Mouse (Mus musculus) embryonic fibroblast, embryonic 13.5 days (primary cell): ENCODE data around the gene Cops3. TPM values are rescaled to one million over a fixed set of nuclear protein-coding genes. Genes with fewer than 3 reads are reported as not detected.

Experiments
- H3K27ac ChIP-seq: 2 replicates; pipeline ENCODE4 v1.5.1; 2012; ENCODE audit warnings: low read length, control low read depth, inconsistent platforms; ENCODE audit not compliant: insufficient read depth
- H3K4me1 ChIP-seq: 2 replicates; pipeline ENCODE4 v1.6.1; 2011; ENCODE audit warnings: low read length; ENCODE audit not compliant: control insufficient read depth, insufficient read depth
- H3K4me3 ChIP-seq: 2 replicates; pipeline ENCODE4 v1.5.1; 2011; ENCODE audit warnings: mild to moderate bottlenecking, control low read depth, low read length; ENCODE audit not compliant: insufficient read depth
- CTCF ChIP-seq: IDR thresholded peaks from 2 replicates; pipeline ENCODE4 v1.5.1; 2011; ENCODE audit warnings: mild to moderate bottlenecking, control low read depth, low read length, moderate library complexity, borderline replicate concordance; ENCODE audit not compliant: insufficient read depth
- POLR2A ChIP-seq: IDR thresholded peaks from 2 replicates; pipeline ENCODE4 v1.6.1; 2011; ENCODE audit warnings: low read depth, mild to moderate bottlenecking, control low read depth, low read length, moderate library complexity
- polyA plus RNA-seq: library from polyadenylated mRNA; stranded (reverse); fragments of >200 nt; gene quantifications from 2 replicates; pipeline ENCODE4 v1.2.4, GENCODE M21; 2011; ENCODE audit warnings: low read depth; ENCODE audit not compliant: missing spikeins, insufficient read length

Gene Cops3
- polyA plus RNA-seq, 1 experiment, result 141 TPM

DNA sequence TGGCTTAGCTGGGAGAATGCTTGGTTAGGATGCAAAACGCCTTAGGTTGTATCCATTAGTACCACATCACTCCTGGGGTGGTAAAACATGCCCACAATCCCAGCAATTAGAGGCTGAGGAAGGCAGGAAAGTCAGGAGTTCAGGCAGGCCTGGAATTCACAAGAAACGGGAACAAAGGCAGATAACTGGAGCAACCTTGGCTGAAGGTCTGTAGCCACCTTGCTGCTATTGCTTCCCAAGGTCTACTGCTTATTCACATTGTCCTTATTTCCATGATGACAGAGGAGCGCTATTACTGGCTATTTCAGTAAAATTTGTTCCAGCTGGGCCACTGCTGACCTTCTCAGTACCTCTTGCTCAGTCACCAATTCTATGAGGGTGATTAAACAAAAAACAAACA lies 26.4 kb downstream of the Cops3 start:
- H3K4me3 ChIP-seq, result no peak overlapping the region
- TF ChIP-seq POLR2A (no peak), CTCF (no peak)
- H3K4me1 ChIP-seq, result 0 out of 2 replicates have a peak, but pooled peaks cover 10% of the 10 kb centered on the region
- no peak overlapping the region for H3K27ac ChIP-seq

DNA sequence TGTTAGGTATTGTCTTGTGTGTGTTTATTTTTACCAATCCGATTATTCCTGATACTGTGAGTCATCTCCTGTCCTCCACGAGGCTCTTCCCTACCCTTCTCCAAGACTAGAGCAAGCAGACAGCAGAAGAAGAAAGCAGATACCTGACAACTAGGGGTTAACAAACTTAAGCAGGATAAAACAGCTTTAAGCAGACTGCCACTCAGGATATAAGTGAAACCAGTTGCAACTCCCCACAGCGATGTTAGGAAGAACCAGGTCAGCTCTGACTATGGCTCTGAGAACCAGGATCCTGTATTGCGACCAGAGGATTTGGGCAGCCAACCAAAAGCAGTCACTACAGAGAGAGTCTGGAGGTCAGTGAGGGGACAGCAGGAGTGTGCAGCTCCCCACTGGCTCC lies 28.4 kb downstream of the Cops3 start:
- Histone ChIP-seq H3K27ac (peak overlapping the region; percentile 9; the same call in 1 of the 2 replicates), H3K4me1 (0 out of 2 replicates have a peak, but pooled peaks cover 10% of the 10 kb centered on the region), H3K4me3 (0 out of 2 replicates have a peak overlapping the region, but pooled peaks have one; percentile 2)

DNA sequence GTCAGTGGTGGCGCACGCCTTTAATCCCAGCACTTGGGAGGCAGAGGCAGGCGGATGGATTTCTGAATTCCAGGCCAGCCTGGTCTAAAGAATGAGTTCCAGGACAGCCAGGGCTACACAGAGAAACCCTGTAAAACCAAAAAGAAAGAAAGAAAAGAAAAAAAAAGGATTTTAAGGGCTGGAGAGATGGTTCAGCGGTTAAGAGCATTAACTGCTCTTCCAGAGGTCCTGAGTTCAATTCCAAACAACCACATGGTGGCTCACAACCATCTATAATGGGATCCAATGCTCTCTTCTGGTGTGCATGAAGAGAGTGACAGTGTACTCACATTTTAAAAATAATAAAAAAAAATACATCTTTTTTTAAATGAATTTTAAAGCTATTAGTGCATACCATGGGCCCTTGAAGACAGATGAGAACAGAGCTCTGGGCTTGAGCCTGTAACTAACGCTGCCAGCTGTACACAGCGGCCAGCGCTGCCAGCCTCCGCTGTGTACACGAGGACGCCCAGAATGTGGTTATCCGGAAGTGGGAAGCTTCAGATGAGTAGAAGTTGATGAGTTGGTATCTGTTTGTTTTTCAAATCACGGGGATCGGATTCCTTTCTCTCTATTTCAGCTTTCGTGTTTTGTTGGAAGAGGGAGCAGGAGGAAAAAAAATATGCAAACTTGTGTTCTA lies 29.0 kb downstream of the Cops3 start:
- TF ChIP-seq CTCF (no peak), POLR2A (no peak)
- Histone ChIP-seq H3K4me3 (peak overlapping the region; percentile 91), H3K4me1 (0 out of 2 replicates have a peak, but pooled peaks cover 10% of the 10 kb centered on the region), H3K27ac (peak overlapping the region; percentile 98)

More for the DNA sequence above, 28.4 kb downstream of the Cops3 start:
- no peak for TF ChIP-seq CTCF
- TF ChIP-seq POLR2A, result no peak

DNA sequence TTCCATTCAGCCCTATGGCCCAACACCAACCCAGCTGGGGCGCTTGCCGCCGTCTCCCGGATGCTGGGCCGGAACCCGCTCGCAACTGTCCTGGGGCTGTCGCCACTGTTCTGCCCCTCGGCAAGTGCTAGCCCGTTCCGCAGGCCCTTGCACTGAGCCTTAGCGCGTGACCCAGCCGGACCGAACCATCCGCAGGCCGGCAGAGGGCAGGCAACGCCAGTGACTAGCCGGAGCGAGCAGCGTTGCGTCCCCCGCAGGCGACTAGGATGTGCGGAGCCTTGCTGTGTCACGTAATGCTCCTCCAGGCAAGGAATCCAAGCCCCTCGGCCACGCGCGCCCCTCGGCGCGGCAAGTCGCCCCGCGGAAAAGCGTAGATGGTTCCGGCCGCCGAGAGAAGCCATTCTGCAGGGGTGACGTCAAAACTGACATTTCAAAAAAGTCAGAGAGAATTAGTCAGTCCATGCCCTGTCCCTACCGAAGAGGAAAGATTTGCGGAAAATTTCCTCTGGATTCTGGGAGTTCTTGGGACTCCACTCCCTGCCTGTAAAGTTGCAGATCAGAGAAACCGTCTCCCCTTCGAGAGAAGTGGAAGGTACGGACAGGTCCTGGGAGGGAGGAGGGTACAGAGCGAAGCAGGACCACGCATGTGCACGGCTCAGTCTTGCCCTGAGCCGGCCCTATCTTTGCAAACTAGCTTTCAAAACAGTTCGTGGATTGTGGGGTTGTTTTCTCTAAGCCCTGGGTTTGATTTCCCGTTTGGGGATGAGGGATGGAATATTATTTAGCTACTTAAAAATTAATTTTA lies 29.8 kb downstream of the Cops3 start, which contains the start of gene Flcn:
Gene Flcn, minus strand, starts transcription at position 347 of the 805 bp plus-strand sequence.
- peak within 1 kb of the TSS; percentile 98 for H3K27ac ChIP-seq
- H3K4me1 ChIP-seq, result 0 out of 2 replicates have a peak, but pooled peaks cover 10% of the 10 kb centered on the region
- TF ChIP-seq POLR2A (peak; percentile 97), CTCF (peak; percentile 26; the same call in 1 of the 2 replicates)
- H3K4me3 ChIP-seq, result peak within 1 kb of the TSS; percentile 91

DNA sequence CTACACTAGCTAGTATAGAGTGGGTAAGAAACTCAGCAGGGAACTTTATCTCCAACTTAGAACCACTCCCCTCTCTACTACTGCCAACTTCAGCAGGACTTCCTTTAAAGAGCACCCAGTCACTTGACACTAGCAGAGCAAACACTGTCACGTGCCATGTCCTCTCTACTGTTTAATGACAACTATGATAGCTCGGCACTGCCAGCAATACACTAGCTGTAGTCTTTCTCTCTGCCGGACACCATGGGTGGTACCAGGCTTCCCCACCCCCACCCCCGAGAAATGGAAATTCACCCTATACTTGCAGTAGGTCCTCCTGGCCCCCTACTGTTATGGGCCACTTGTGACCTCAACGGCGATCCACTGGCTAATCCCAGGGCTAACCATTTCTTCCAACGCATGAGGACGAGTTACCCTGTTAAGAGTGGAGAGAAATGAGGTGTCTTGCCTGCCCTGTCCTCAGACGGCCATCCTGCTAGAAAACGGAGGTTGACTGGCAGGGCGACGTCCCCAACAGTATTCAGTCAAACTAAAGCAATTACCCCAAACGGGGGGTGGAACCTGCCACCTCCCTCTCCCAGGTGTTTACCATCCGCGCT lies 30.5 kb downstream of the Cops3 start:
- Histone ChIP-seq H3K27ac (peak overlapping the region; percentile 98), H3K4me3 (peak overlapping the region; percentile 91), H3K4me1 (0 out of 2 replicates have a peak, but pooled peaks cover 10% of the 10 kb centered on the region)
- TF ChIP-seq CTCF, result no peak
- no peak for TF ChIP-seq POLR2A

DNA sequence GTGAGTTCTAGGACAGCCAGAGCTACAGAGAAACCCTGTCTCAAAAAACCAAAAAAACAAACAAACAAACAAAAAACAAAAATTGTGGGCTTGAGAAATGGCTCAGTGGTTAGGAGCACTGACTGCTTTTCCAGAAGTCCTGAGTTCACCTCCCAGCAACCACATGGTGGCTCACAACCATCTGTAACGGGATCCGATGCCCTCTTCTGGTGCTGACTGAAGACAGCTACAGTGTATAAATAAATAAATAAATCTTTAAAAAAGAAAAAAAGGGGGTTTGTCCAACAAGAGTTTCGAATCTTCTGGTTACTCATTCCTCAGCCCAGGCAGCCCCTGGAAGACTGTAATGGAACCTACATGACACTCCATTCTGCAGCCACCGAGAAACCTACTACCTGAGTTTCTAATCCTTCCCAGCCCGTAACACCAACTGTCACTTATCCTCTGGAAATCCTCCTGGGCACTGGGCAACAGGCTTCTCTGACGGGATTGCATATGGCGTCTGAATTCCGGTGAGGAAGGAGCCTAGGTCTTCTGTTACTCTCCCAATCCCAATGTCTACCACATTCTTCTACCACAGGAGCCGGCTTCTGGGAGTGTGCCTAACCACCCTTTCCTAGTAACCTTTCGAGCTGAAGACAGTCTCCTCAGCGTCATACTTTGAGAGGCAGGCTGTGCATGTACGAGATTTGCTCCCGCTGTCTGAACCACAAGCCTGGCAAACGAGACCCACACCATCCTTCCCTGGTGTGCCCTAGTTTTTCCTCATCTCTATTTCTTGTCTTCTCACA lies 31.3 kb downstream of the Cops3 start:
- Histone ChIP-seq H3K4me1 (0 out of 2 replicates have a peak, but pooled peaks cover 10% of the 10 kb centered on the region), H3K27ac (no peak overlapping the region), H3K4me3 (peak overlapping the region; percentile 91)
- TF ChIP-seq POLR2A (no peak), CTCF (no peak)

DNA sequence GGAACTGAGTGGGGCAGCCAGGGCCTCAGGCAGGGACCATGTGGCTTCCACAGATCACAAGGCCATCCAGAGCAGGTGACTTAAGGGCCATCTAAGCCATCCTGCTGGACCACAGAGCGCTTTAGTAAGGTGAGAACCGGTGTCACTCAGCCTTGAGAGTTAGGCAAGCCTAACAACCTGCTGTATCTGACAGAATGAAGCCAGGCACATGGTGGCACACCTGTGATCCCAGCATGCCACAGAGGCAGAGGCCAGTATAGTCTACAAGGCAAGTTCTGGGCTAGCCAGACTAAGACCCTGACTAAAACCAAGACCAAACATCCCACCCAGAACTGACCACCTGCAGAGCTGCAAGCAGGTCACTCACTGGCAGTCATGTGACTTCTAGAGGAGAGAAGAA lies 34.0 kb downstream of the Cops3 start:
- TF ChIP-seq CTCF, result no peak
- no peak for TF ChIP-seq POLR2A
- 0 out of 2 replicates have a peak, but pooled peaks cover 5% of the 10 kb centered on the region for H3K4me1 ChIP-seq
- H3K27ac ChIP-seq, result no peak overlapping the region
- no peak overlapping the region for H3K4me3 ChIP-seq

DNA sequence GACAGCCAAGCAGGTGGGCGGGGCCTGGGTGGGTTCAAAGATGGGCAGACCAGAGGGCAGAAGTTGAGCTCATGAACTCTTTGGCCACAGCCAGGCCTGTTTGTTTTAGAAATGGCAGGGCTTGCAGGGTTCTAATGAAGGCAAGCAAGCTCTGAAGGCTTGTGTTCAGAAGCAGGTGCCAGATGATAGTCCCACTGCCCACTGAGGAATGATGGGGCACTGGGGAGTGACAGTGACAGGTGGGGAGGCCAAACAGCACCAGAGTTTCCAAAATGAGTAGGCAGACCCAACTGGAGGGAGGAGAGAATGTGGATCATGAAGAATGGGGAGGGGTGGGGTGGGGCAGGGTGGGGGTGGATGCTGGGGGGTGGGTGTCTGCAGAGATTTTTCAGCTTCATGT lies 34.4 kb downstream of the Cops3 start:
- 0 out of 2 replicates have a peak, but pooled peaks cover 5% of the 10 kb centered on the region for H3K4me1 ChIP-seq
- no peak overlapping the region for H3K4me3 ChIP-seq
- H3K27ac ChIP-seq, result no peak overlapping the region
- no peak for TF ChIP-seq POLR2A
- no peak for TF ChIP-seq CTCF

DNA sequence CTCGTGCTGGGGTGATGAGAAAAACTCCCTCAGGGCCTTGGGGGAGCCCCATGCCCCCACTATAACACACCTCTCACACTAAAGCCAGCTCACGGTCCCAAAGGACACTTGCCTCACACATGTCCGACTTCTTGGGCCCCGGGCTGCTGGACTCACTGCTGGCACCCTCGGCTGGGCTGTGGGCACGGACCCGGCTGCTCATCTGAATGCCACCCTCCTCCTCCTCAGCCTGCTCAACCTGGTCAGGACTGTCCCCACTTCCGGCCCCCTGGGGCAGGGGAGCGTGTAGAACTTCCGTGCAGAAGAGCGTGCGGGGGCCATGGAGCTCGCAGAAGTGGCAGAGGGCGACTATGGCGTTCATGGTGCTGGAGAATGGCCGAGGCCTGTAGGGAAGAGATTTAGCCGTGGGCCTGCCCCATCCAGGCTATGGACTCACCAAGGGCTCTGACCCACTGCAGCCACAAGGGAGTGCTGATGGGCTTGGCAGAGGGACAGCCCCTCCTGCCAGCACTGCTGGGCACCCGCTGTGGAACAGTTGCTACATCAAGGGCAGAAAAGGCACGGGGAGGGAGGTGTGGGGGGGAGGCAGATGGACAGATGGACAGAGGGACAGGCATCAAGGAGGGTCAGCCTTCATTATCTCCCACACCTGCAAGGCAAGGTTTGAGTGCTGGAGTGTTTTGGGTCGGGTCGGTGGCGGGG lies 35.1 kb downstream of the Cops3 start:
- H3K4me3 ChIP-seq, result no peak overlapping the region

More for the DNA sequence above, 35.1 kb downstream of the Cops3 start:
- TF ChIP-seq CTCF (no peak), POLR2A (no peak)
- Histone ChIP-seq H3K4me1 (0 out of 2 replicates have a peak, but pooled peaks cover 5% of the 10 kb centered on the region), H3K27ac (no peak overlapping the region)
